Mouse (Mus musculus) lung, adult 2 months (tissue): ENCODE data around the gene Gzmm.

ENCODE experiments used
- CTCF ChIP-seq: fragments of 200-500 bp; IDR thresholded peaks from 2 replicates; pipeline ENCODE4 v1.5.1; 2011; ENCODE audit warnings: mild to moderate bottlenecking, low read length, control low read depth; ENCODE audit not compliant: insufficient read depth
- POLR2A ChIP-seq: fragments of 200-500 bp; IDR thresholded peaks from 2 replicates; pipeline ENCODE4 v1.6.1; 2011; ENCODE audit warnings: low read depth, mild to moderate bottlenecking, control low read depth, low read length, borderline replicate concordance; ENCODE audit errors: extremely low read depth

- TF ChIP-seq POLR2A (peak; percentile 55; the same call in 1 of the 2 replicates), CTCF (peak; percentile 46)
These were observed 19.8 kb upstream of the Gzmm start, which contains the start of gene Tpgs1 for GRCm38 (mm10) chr10:79668771-79669575.
